Mouse (Mus musculus) neural tube, embryonic 15.5 days (tissue): ENCODE data around the gene Gm6164. TPM values are rescaled to one million over a fixed set of nuclear protein-coding genes. Genes with fewer than 3 reads are reported as not detected.
"Not testable (repeated sequence)": the region's sequence is repeated elsewhere in the genome, so short reads cannot be mapped to it uniquely, and the experiment has no call there.

Experiments used
- ATAC-seq: fragments of 200-750 bp; cut with Nextera tagmentation; 2 replicates; pipeline ENCODE4 v1.8.0; 2017; ENCODE audit warnings: mild to moderate bottlenecking, moderate TSS enrichment, moderate library complexity; ENCODE audit not compliant: low FRiP score
- H3K27ac ChIP-seq: fragments of 300-500 bp; sonication (generic); replicated peaks from 2 replicates; pipeline ENCODE4 v1.5.1; 2015; ENCODE audit warnings: mild to moderate bottlenecking, inconsistent platforms
- H3K27me3 ChIP-seq: fragments of 300-500 bp; sonication (generic); replicated peaks from 2 replicates; pipeline ENCODE4 v1.6.1; 2015; ENCODE audit warnings: inconsistent platforms
- H3K36me3 ChIP-seq: fragments of 300-500 bp; sonication (generic); 2 replicates; pipeline ENCODE4 v1.6.1; 2015; ENCODE audit warnings: inconsistent platforms
- H3K4me1 ChIP-seq: fragments of 300-500 bp; sonication (generic); 2 replicates; pipeline ENCODE4 v1.6.1; 2015; ENCODE audit warnings: inconsistent platforms
- H3K4me2 ChIP-seq: fragments of 300-500 bp; sonication (generic); 2 replicates; pipeline ENCODE4 v1.6.1; 2015; ENCODE audit warnings: inconsistent platforms, mild to moderate bottlenecking, moderate library complexity
- H3K4me3 ChIP-seq: fragments of 300-500 bp; sonication (generic); replicated peaks from 2 replicates; pipeline ENCODE4 v1.5.1; 2015; ENCODE audit warnings: mild to moderate bottlenecking, inconsistent platforms
- H3K9ac ChIP-seq: fragments of 300-500 bp; sonication (generic); replicated peaks from 2 replicates; pipeline ENCODE4 v1.6.1; 2015; ENCODE audit warnings: mild to moderate bottlenecking, inconsistent platforms
- H3K9me3 ChIP-seq: fragments of 300-500 bp; sonication (generic); replicated peaks from 2 replicates; pipeline ENCODE4 v1.6.1; 2016; ENCODE audit warnings: inconsistent platforms
- WGBS: fragments of 180-500 bp; shearing (Covaris S2); methylation state at CpG from one replicate; pipeline ENCODE4 v1.1.7; 2015; ENCODE audit warnings: mixed read lengths; 5-methylcytosine and 5-hydroxymethylcytosine counted together
- polyA plus RNA-seq: library from polyadenylated mRNA; unstranded; fragments of >200 nt; fragmentation: Nextera tagmentation; extraction: Ambion mirVana; gene quantifications from 2 replicates; pipeline ENCODE4 v1.2.1, GENCODE M21; 2015

Gene Gm6164
- not detected in 2 replicates for polyA plus RNA-seq

GRCm38 (mm10) chr7:20205507-20205906, at the start of gene Gm6164:
Gene Gm6164 (minus strand): TSS chr7:20205607.
- ATAC-seq, H3K9me3 ChIP-seq, H3K4me2 ChIP-seq, H3K9ac ChIP-seq, H3K4me3 ChIP-seq, H3K4me1 ChIP-seq, H3K27me3 ChIP-seq, H3K36me3 ChIP-seq, H3K27ac ChIP-seq: not testable (repeated sequence)
- WGBS, result no CpG with 5 or more reads among the region's 2 CpGs

- H3K4me3 ChIP-seq, H3K27ac ChIP-seq, H3K9me3 ChIP-seq, H3K36me3 ChIP-seq, H3K4me1 ChIP-seq, H3K4me2 ChIP-seq, H3K9ac ChIP-seq, ATAC-seq, H3K27me3 ChIP-seq: not testable (repeated sequence)
- no CpG with 5 or more reads among the region's 2 CpGs for WGBS
These were observed 28.3 kb upstream of the Gm6164 start, which contains the start of gene Gm4498 for GRCm38 (mm10) chr7:20233728-20234127. Gene Gm4498 (minus strand): TSS chr7:20233828.

GRCm38 (mm10) chr7:20193410-20193809, 12.0 kb downstream of the Gm6164 start, which contains the start of gene Vmn1r95:
Gene Vmn1r95 (plus strand): TSS chr7:20193710.
- not testable (repeated sequence) for H3K4me1 ChIP-seq, ATAC-seq, H3K9me3 ChIP-seq, H3K36me3 ChIP-seq, H3K9ac ChIP-seq, H3K4me3 ChIP-seq, H3K27ac ChIP-seq, H3K4me2 ChIP-seq, H3K27me3 ChIP-seq
- no CpG with 5 or more reads among the region's 3 CpGs for WGBS

- H3K36me3 ChIP-seq, H3K27ac ChIP-seq, ATAC-seq, H3K9ac ChIP-seq, H3K27me3 ChIP-seq, H3K4me2 ChIP-seq, H3K4me1 ChIP-seq, H3K9me3 ChIP-seq, H3K4me3 ChIP-seq: not testable (repeated sequence)
- WGBS, result no CpG with 5 or more reads among the region's 3 CpGs
These were observed 37.1 kb downstream of the Gm6164 start, which contains the start of gene Vmn1r94 for GRCm38 (mm10) chr7:20168277-20168676. Gene Vmn1r94 (minus strand): TSS chr7:20168377.

Other genes starting within 250 kb of the Gm6164 start
- not detected in 2 replicates for gene Ceacam20, start 240.2 kb downstream of the Gm6164 start, polyA plus RNA-seq
- gene Nlrp9b, start 214.1 kb downstream of the Gm6164 start, polyA plus RNA-seq, result not detected in 2 replicates
- gene Vmn1r91, start 105.9 kb downstream of the Gm6164 start, polyA plus RNA-seq, result not detected in 2 replicates
- gene Gm16442, start 83.0 kb downstream of the Gm6164 start, polyA plus RNA-seq, result not detected in 2 replicates
- gene Vmn1r93, start 66.5 kb downstream of the Gm6164 start, polyA plus RNA-seq, result not detected in 2 replicates
- not detected in 2 replicates for gene Vmn1r94, start 37.2 kb downstream of the Gm6164 start, polyA plus RNA-seq
- not detected in 2 replicates for gene Vmn1r95, start 11.9 kb downstream of the Gm6164 start, polyA plus RNA-seq
- gene Gm4498, start 28.2 kb upstream of the Gm6164 start, polyA plus RNA-seq, result not detected in 2 replicates
- not detected in 2 replicates for gene Gm5890, start 57.2 kb upstream of the Gm6164 start, polyA plus RNA-seq
- not detected in 2 replicates for gene Gm4133, start 128.5 kb upstream of the Gm6164 start, polyA plus RNA-seq
- not detected in 2 replicates for gene Gm5728, start 169.8 kb upstream of the Gm6164 start, polyA plus RNA-seq
- not detected in 2 replicates for gene Vmn1r100, start 212.3 kb upstream of the Gm6164 start, polyA plus RNA-seq
- gene Vmn1r101, start 237.0 kb upstream of the Gm6164 start, polyA plus RNA-seq, result not detected in 2 replicates